13 mouse cellular contexts compared by ENCODE assay signal in the genomic region with DNA sequence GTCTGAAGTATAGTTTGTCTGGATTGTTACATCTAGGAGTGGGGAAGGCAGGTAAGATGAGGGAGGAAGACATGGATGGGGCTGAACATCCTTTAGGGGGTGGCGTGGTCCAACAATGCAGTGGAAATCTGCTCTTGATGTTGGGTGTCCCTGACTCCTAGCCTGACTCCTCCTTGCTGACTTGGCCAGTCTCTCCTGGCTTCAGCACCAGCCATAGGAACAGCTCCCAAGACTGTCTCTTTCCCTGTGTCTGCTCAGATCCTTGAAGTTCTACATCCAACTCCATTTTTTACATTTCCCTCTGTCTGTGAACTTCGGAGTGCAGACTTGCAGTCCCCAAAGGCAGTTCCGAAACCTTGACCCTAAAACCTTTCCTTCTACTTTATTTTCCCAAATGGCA.
A peak's percentile ranks its signal among the peaks of the same experiment; 100 is the strongest.
DNase-seq lines count a peak whose midpoint lies in the region; ATAC-seq and TF ChIP-seq lines count a peak whose summit lies in the region.
"Had no signal": no experiment of that assay in that cellular context is flagged by ENCODE, and none has a peak within 500 bp of the region (broad histone marks: within the 10 kb centered on the region; RNA-seq: fewer than 3 reads in every experiment).

No protein-coding gene starts in this region.

- 56% methylated on average over 3 of the region's 3 CpGs for WGBS in kidney, embryonic 14.5 days
- WGBS in embryonic facial prominence, embryonic 11.5 days, result 55% methylated on average over 3 of the region's 3 CpGs
- WGBS in cerebellum, adult 2 months, result 84% methylated on average over 3 of the region's 3 CpGs

- no peak for TF ChIP-seq POLR2A in cerebellum, adult 2 months (IDR thresholded peaks at IDR 0.05; ENCODE audit: borderline replicate concordance, insufficient read depth, low read length)

- H3K4me3 ChIP-seq in kidney, embryonic 14.5 days (ENCODE audit: low read length), result no peak overlapping the region
- no peak overlapping the region for H3K4me3 ChIP-seq in embryonic facial prominence, embryonic 11.5 days (ENCODE audit: low read depth, low read length)
- no peak overlapping the region for H3K4me3 ChIP-seq in cerebellum, adult 2 months (replicated peaks; ENCODE audit: insufficient read depth, low read depth, low read length)
- H3K4me3 ChIP-seq: forebrain, embryonic 12.5 days; heart, embryonic 13.5 days; liver, embryonic 15.5 days had no signal

- intact Hi-C loops in left cerebral cortex, postnatal 10 days (cut with DNase I), result no loop called here

- H3K36me3 ChIP-seq in kidney, embryonic 14.5 days (ENCODE audit: control insufficient read depth, insufficient read depth, low read length), result no peaks in the 10 kb centered on the region
- H3K36me3 ChIP-seq in embryonic facial prominence, embryonic 11.5 days (replicated peaks; ENCODE audit: control insufficient read depth, insufficient read depth, low read depth, low read length), result no peaks in the 10 kb centered on the region
- H3K36me3 ChIP-seq: forebrain, embryonic 12.5 days; heart, embryonic 13.5 days; liver, embryonic 15.5 days had no signal

- no peaks in the 10 kb centered on the region for H3K4me1 ChIP-seq in kidney, embryonic 14.5 days (ENCODE audit: control insufficient read depth, insufficient read depth, low read length)
- no peaks in the 10 kb centered on the region for H3K4me1 ChIP-seq in embryonic facial prominence, embryonic 11.5 days (ENCODE audit: control insufficient read depth, insufficient read depth, low read length)
- no peaks in the 10 kb centered on the region for H3K4me1 ChIP-seq in cerebellum, adult 2 months (ENCODE audit: control insufficient read depth, insufficient read depth, low read length)
- H3K4me1 ChIP-seq: forebrain, embryonic 12.5 days; heart, embryonic 13.5 days; liver, embryonic 15.5 days had no signal

- peak; percentile 65 for DNase-seq in kidney, postnatal 10 days
- DNase-seq in 3T3-L1 (ENCODE audit: low read depth, low spot score) (peak; percentile 16), ES-CJ7 (ENCODE audit: low read depth, low spot score) (peak; percentile 40)
- DNase-seq in embryonic facial prominence, embryonic 11.5 days (ENCODE audit: low spot score), result peak; percentile 80
- no peak for DNase-seq in cerebellum, adult 2 months
- no peak for DNase-seq in left cerebral cortex, postnatal 10 days (ENCODE audit: extremely low spot score in 1 of 2, low spot score in 2 of 2)
- DNase-seq: cerebellum, adult 11-12 months; thymus, postnatal 36 days had no signal

- no peak for TF ChIP-seq CTCF in cerebellum, adult 2 months (IDR thresholded peaks at IDR 0.05; ENCODE audit: borderline replicate concordance, insufficient read depth, low read depth, low read length)

- no peak for ATAC-seq in kidney, embryonic 14.5 days (ENCODE audit: low FRiP score, low TSS enrichment)
- no peak for ATAC-seq in embryonic facial prominence, embryonic 11.5 days (replicated peaks; ENCODE audit: insufficient number of reproducible peaks, low FRiP score, low TSS enrichment, low read depth)
- ATAC-seq: Patski had no signal

- H3K27ac ChIP-seq in kidney, embryonic 14.5 days (ENCODE audit: low read depth, low read length), result no peak overlapping the region
- no peak overlapping the region for H3K27ac ChIP-seq in embryonic facial prominence, embryonic 11.5 days (replicated peaks; ENCODE audit: low read depth, low read length)
- H3K27ac ChIP-seq in cerebellum, adult 2 months (ENCODE audit: insufficient read depth, low read length), result no peak overlapping the region
- H3K27ac ChIP-seq: forebrain, embryonic 12.5 days; heart, embryonic 13.5 days; liver, embryonic 15.5 days had no signal

- no peaks in the 10 kb centered on the region for H3K27me3 ChIP-seq in kidney, embryonic 14.5 days (ENCODE audit: control insufficient read depth, insufficient read depth, low read length)
- no peaks in the 10 kb centered on the region for H3K27me3 ChIP-seq in embryonic facial prominence, embryonic 11.5 days (ENCODE audit: control insufficient read depth, insufficient read depth, low read length)
- H3K27me3 ChIP-seq in cerebellum, adult 2 months (ENCODE audit: control insufficient read depth, insufficient read depth, low read length), result no peaks in the 10 kb centered on the region
- H3K27me3 ChIP-seq: forebrain, embryonic 12.5 days; heart, embryonic 13.5 days; liver, embryonic 15.5 days; Patski had no signal

- H3K9me3 ChIP-seq in kidney, embryonic 14.5 days (ENCODE audit: control insufficient read depth, low read length), result no peaks in the 10 kb centered on the region
- no peaks in the 10 kb centered on the region for H3K9me3 ChIP-seq in embryonic facial prominence, embryonic 11.5 days (replicated peaks; ENCODE audit: control insufficient read depth, low read length)
- H3K9me3 ChIP-seq: forebrain, embryonic 12.5 days; heart, embryonic 13.5 days; liver, embryonic 15.5 days had no signal

- no peak overlapping the region for H3K9ac ChIP-seq in kidney, embryonic 14.5 days (ENCODE audit: low read depth, low read length)
- H3K9ac ChIP-seq in embryonic facial prominence, embryonic 11.5 days (replicated peaks; ENCODE audit: low read length), result no peak overlapping the region
- H3K9ac ChIP-seq: forebrain, embryonic 12.5 days; heart, embryonic 13.5 days; liver, embryonic 15.5 days had no signal

- no peak overlapping the region for H3K4me2 ChIP-seq in kidney, embryonic 14.5 days (replicated peaks; ENCODE audit: low read depth, low read length)
- no peak overlapping the region for H3K4me2 ChIP-seq in embryonic facial prominence, embryonic 11.5 days (ENCODE audit: low read depth, low read length)
- H3K4me2 ChIP-seq: forebrain, embryonic 12.5 days; heart, embryonic 13.5 days; liver, embryonic 15.5 days had no signal

Comparison
In these comparisons a context has a peak if more than half of its experiments do, and no peak if none do; other contexts are left out.
1. DNase-seq: peak in kidney, postnatal 10 days (single experiment), 3T3-L1 (single experiment), ES-CJ7 (single experiment) and embryonic facial prominence, embryonic 11.5 days (single experiment); none in cerebellum, adult 2 months (0 of 2) and left cerebral cortex, postnatal 10 days (0 of 2).